Mouse (Mus musculus) CH12.LX (cell line): ENCODE data around the gene Rho. TPM values are rescaled to one million over a fixed set of nuclear protein-coding genes. Genes with fewer than 3 reads are reported as not detected.
A peak's percentile ranks its signal among the peaks of the same experiment; 100 is the strongest.

Source experiments
- DNase-seq: peaks from one replicate; pipeline ENCODE4 v3.0.0-alpha.2; 2013; ENCODE audit errors: extremely low read depth
- H3K27ac ChIP-seq: 2 replicates; pipeline ENCODE4 v1.5.1; 2012; ENCODE audit warnings: low read depth, mild to moderate bottlenecking, control low read depth, moderate library complexity; ENCODE audit not compliant: insufficient read depth
- H3K27me3 ChIP-seq: replicated peaks from 2 replicates; pipeline ENCODE3; 2012; ENCODE audit warnings: inconsistent platforms
- H3K36me3 ChIP-seq, 2 experiments: replicated peaks in 1 of 2; 2 replicates each; pipeline versions ENCODE3 to v1.6.1; 2012; ENCODE audit warnings: inconsistent platforms in 1 of 2, low read length in 1 of 2, mild to moderate bottlenecking in 1 of 2, mixed read lengths in 1 of 2, moderate library complexity in 1 of 2; ENCODE audit not compliant: control insufficient read depth in 1 of 2, insufficient read depth in 1 of 2
- H3K4me1 ChIP-seq, 2 experiments: 2 replicates each; pipeline ENCODE4 v1.6.1; 2012; ENCODE audit warnings: inconsistent platforms in 1 of 2, moderate library complexity in 1 of 2; ENCODE audit not compliant: insufficient read depth in 2 of 2, control insufficient read depth in 1 of 2
- H3K4me2 ChIP-seq: 2 replicates; pipeline ENCODE4 v1.6.1; 2012; ENCODE audit warnings: low read depth, mild to moderate bottlenecking, control low read depth; ENCODE audit not compliant: poor library complexity, insufficient read depth, severe bottlenecking
- H3K4me3 ChIP-seq, 3 experiments: fragments of 150-350 bp in 1 of 3; sonication (generic) in 1 of 3; replicated peaks in 1 of 3; 2 replicates each; pipeline versions ENCODE3 to v1.5.1; 2011 to 2012; ENCODE audit warnings: low read depth in 2 of 3, low read length in 2 of 3, mild to moderate bottlenecking in 2 of 3, moderate library complexity in 2 of 3, control low read depth in 1 of 3, improper control_type of control experiment in 1 of 3, inconsistent platforms in 1 of 3, mixed read lengths in 1 of 3; ENCODE audit not compliant: poor library complexity in 1 of 3
- H3K79me2 ChIP-seq: replicated peaks from 2 replicates; pipeline ENCODE4 v1.6.1; 2012; ENCODE audit warnings: mild to moderate bottlenecking, moderate library complexity; ENCODE audit not compliant: control insufficient read depth, poor library complexity, insufficient read depth, severe bottlenecking; ENCODE audit errors: extremely low read depth
- H3K9ac ChIP-seq: 2 replicates; pipeline ENCODE4 v1.6.1; 2012; ENCODE audit warnings: low read depth, mild to moderate bottlenecking, control low read depth, moderate library complexity; ENCODE audit not compliant: insufficient read depth
- H3K9me3 ChIP-seq: replicated peaks from 2 replicates; pipeline ENCODE3; 2012; ENCODE audit warnings: low read length, inconsistent platforms, mixed read lengths
- CHD2 ChIP-seq: IDR thresholded peaks from 2 replicates; pipeline ENCODE4 v1.6.1; 2011; ENCODE audit warnings: low read length, improper control_type of control experiment
- CTCF ChIP-seq, 2 experiments: IDR thresholded peaks in 1 of 2; conservative IDR thresholded peaks in 1 of 2; 2 replicates each; pipeline ENCODE4 v1.5.1; 2011 to 2012; ENCODE audit warnings: low read depth in 2 of 2, low read length in 2 of 2, improper control_type of control experiment in 1 of 2, inconsistent platforms in 1 of 2, mild to moderate bottlenecking in 1 of 2, moderate library complexity in 1 of 2
- E2F4 ChIP-seq: IDR thresholded peaks from 2 replicates; pipeline ENCODE4 v1.6.1; 2011; ENCODE audit warnings: low read depth, low read length, improper control_type of control experiment; ENCODE audit not compliant: insufficient replicate concordance
- ELF1 ChIP-seq: IDR thresholded peaks from 2 replicates; pipeline ENCODE4 v1.6.1; 2014; ENCODE audit warnings: low read depth, mild to moderate bottlenecking, inconsistent platforms, low read length, improper control_type of control experiment
- ETS1 ChIP-seq: conservative IDR thresholded peaks from 2 replicates; pipeline ENCODE4 v1.6.1; 2012; ENCODE audit warnings: low read depth, mild to moderate bottlenecking, inconsistent platforms, low read length, improper control_type of control experiment, moderate library complexity
- GABPA ChIP-seq: IDR thresholded peaks from 2 replicates; pipeline ENCODE4 v1.6.1; 2012; ENCODE audit warnings: low read depth, low read length, improper control_type of control experiment, inconsistent platforms; ENCODE audit not compliant: insufficient replicate concordance
- HCFC1 ChIP-seq: IDR thresholded peaks from 2 replicates; pipeline ENCODE4 v1.6.1; 2012; ENCODE audit warnings: low read depth, mild to moderate bottlenecking, inconsistent platforms, low read length, improper control_type of control experiment
- IRF4 ChIP-seq: IDR thresholded peaks from 2 replicates; pipeline ENCODE4 v1.6.1; 2014; ENCODE audit warnings: low read depth, mild to moderate bottlenecking, inconsistent platforms, low read length, improper control_type of control experiment
- JUND ChIP-seq: conservative IDR thresholded peaks from 2 replicates; pipeline ENCODE4 v1.6.1; 2011; ENCODE audit warnings: low read depth, low read length, improper control_type of control experiment
- MAFK ChIP-seq: IDR thresholded peaks from 2 replicates; pipeline ENCODE4 v1.6.1; 2011; ENCODE audit warnings: low read length, improper control_type of control experiment; ENCODE audit not compliant: insufficient replicate concordance
- MAZ ChIP-seq: IDR thresholded peaks from 2 replicates; pipeline ENCODE4 v1.6.1; 2012; ENCODE audit warnings: low read depth, mild to moderate bottlenecking, inconsistent platforms, low read length, improper control_type of control experiment, moderate library complexity
- MEF2A ChIP-seq: IDR thresholded peaks from 2 replicates; pipeline ENCODE4 v1.6.1; 2014; ENCODE audit warnings: low read depth, mild to moderate bottlenecking, inconsistent platforms, low read length, improper control_type of control experiment, borderline replicate concordance
- MXI1 ChIP-seq: IDR thresholded peaks from 2 replicates; pipeline ENCODE4 v1.6.1; 2011; ENCODE audit warnings: mild to moderate bottlenecking, low read depth, low read length, improper control_type of control experiment
- PAX5 ChIP-seq: IDR thresholded peaks from 2 replicates; pipeline ENCODE4 v1.6.1; 2012; ENCODE audit warnings: low read length, inconsistent platforms, mixed read lengths
- POLR2A ChIP-seq: IDR thresholded peaks from 2 replicates; pipeline ENCODE4 v1.6.1; 2011; ENCODE audit warnings: low read depth, mild to moderate bottlenecking, improper control_type of control experiment, low read length
- RCOR1 ChIP-seq: conservative IDR thresholded peaks from 2 replicates; pipeline ENCODE4 v1.6.1; 2012; ENCODE audit warnings: low read depth, mild to moderate bottlenecking, inconsistent platforms, low read length, improper control_type of control experiment
- TBP ChIP-seq: conservative IDR thresholded peaks from 2 replicates; pipeline ENCODE4 v1.6.1; 2011; ENCODE audit warnings: low read depth, low read length, improper control_type of control experiment
- TCF12 ChIP-seq: IDR thresholded peaks from 2 replicates; pipeline ENCODE4 v1.6.1; 2014; ENCODE audit warnings: low read depth, mild to moderate bottlenecking, inconsistent platforms, low read length, improper control_type of control experiment
- ZC3H11A ChIP-seq: IDR thresholded peaks from 2 replicates; pipeline ENCODE4 v1.6.1; 2012; ENCODE audit warnings: low read depth, mild to moderate bottlenecking, inconsistent platforms, low read length, improper control_type of control experiment
- dilution Hi-C: fragments of 300-500 bp; cut with MboI; formaldehyde crosslinking; loops from 2 replicates; pipeline ENCODE4 v1.14.3; 2020; ENCODE audit warnings: low sequenced_read_pairs; ENCODE audit not compliant: extremely low pct_unique_long_range_greater_than_20kb, extremely low pct_ligation_motif_present
- in situ Hi-C: fragments of 300-500 bp; cut with MboI; formaldehyde crosslinking; loops from 3 replicates; pipeline ENCODE4 v1.14.3; 2019; ENCODE audit warnings: low sequenced_read_pairs, low pct_ligation_motif_present, low pct_unique_long_range_greater_than_20kb, mixed read lengths
- polyA plus RNA-seq: library from polyadenylated mRNA; unstranded; fragments of >175 nt; gene quantifications from 2 replicates; pipeline ENCODE4 v1.2.1, GENCODE M21; 2012; ENCODE audit warnings: low read depth; ENCODE audit not compliant: insufficient read length
- total RNA-seq, 2 experiments: library from RNA; depleted of rRNA; stranded (reverse); fragments of 300-350 nt in 1 of 2; fragments of >200 nt in 1 of 2; gene quantifications; 2 replicates each; pipeline ENCODE4 v1.2.3; 2012 to 2014

The Rho gene
- total and polyA plus RNA-seq, 3 experiments: 0.04 TPM; not detected in 1

DNA sequence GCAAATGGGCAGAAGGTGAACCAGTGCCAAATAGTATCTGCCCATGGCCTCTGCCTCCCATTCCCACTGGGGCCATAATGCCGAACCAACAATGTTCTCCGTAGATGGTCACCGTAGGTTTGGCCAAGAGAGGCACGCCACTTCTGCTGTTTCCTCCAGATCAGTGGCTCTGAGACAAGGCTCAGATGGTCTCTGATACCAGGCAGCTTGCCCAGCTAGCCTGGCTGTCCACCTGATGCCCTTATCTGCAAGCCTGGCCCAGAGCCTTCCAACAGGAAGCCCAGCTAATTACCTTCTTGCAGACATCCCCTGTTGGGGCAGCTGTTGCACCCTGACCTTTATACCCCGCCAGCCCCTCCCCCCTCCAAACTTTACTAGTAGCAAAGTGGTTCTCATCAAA, 36.5 kb downstream of the Rho start:
- dilution Hi-C loops: no loop called here

DNA sequence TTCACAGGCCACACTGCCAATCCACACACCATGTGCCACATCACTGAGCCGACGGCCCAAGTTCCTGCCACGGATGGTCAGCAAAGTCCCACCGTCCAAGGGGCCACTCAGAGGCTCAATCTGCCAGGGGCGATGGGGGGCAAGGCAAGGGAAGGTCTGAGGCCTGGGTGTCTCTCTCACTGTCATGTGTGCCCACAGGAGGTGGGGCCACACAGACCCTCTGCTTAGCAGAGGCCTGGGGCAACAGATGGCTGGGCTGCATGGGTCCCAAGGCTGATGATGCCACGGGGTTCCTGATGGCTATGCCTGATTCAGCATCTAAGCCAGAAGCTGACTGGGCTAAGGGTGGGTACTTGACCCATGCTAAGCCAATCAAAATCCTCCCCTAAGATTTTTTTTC, 37.2 kb downstream of the Rho start:
- Histone ChIP-seq H3K4me3 (no peak overlapping the region), H3K9ac (no peak overlapping the region), H3K79me2 (no peaks in the 10 kb centered on the region), H3K4me2 (no peak overlapping the region), H3K4me1 (peaks cover 10 to 54% of the 10 kb centered on the region in 2 experiments), H3K27me3 (no peaks in the 10 kb centered on the region), H3K9me3 (no peaks in the 10 kb centered on the region), H3K27ac (0 out of 2 replicates have a peak overlapping the region, but pooled peaks have one; percentile 9), H3K36me3 (peaks cover 68 to 92% of the 10 kb centered on the region in 2 experiments)
- dilution Hi-C loops: no loop called here
- no peak for DNase-seq
- in situ Hi-C loops: no loop called here
- TF ChIP-seq MAZ: no peak
- no peak for TF ChIP-seq TCF12
- no peak for TF ChIP-seq MXI1
- TF ChIP-seq RCOR1: no peak
- TF ChIP-seq ELF1: no peak
- no peak for TF ChIP-seq GABPA
- TF ChIP-seq IRF4: no peak
- TF ChIP-seq CHD2: no peak
- TF ChIP-seq TBP: no peak
- no peak for TF ChIP-seq CTCF (conservative IDR thresholded peaks at IDR 0.05 in 1 of 2, IDR thresholded peaks at IDR 0.05 in 1 of 2; ENCODE audit: low read depth in 2 of 2, low read length in 2 of 2)
- no peak for TF ChIP-seq MAFK
- no peak for TF ChIP-seq E2F4
- no peak for TF ChIP-seq PAX5
- no peak for TF ChIP-seq JUND
- TF ChIP-seq POLR2A: no peak

More for the DNA sequence above, 36.5 kb downstream of the Rho start:
- Histone ChIP-seq H3K27ac (no peak overlapping the region), H3K36me3 (peaks cover 70 to 94% of the 10 kb centered on the region in 2 experiments), H3K4me1 (peaks cover 3 to 50% of the 10 kb centered on the region in 2 experiments; a peak in 3 of 4 replicates), H3K9me3 (no peaks in the 10 kb centered on the region), H3K9ac (no peak overlapping the region), H3K4me2 (no peak overlapping the region), H3K79me2 (no peaks in the 10 kb centered on the region), H3K4me3 (no peak overlapping the region), H3K27me3 (no peaks in the 10 kb centered on the region)
- DNase-seq: no peak
- no peak for TF ChIP-seq E2F4
- no peak for TF ChIP-seq ZC3H11A
- no peak for TF ChIP-seq HCFC1
- TF ChIP-seq ETS1: no peak
- no peak for TF ChIP-seq PAX5
- no peak for TF ChIP-seq MEF2A
- in situ Hi-C loops: no loop called here
